Mouse (Mus musculus) 3134 (cell line): Measurements from ENCODE around the gene Mtnr1a.
"Not testable (repeated sequence)": the region's sequence is repeated elsewhere in the genome, so short reads cannot be mapped to it uniquely, and the experiment has no call there.

Source experiments
- DNase-seq: peaks from one replicate; pipeline ENCODE4 v3.0.0-alpha.2; 2011; ENCODE audit warnings: low spot score; ENCODE audit not compliant: insufficient read length; ENCODE audit errors: extremely low read depth

The Mtnr1a gene

GRCm38 (mm10) chr8:45068759-45069386 is at the start of gene Mtnr1a:
TSS of gene Mtnr1a (plus strand) at chr8:45069137.
- DNase-seq: peak; percentile 76

- DNase-seq: no peak
These were observed 49.7 kb upstream of the Mtnr1a start for GRCm38 (mm10) chr8:45019241-45019640.

- DNase-seq: no peak
These were observed 47.8 kb upstream of the Mtnr1a start for GRCm38 (mm10) chr8:45021171-45021570.

- no peak for DNase-seq
These were observed 46.8 kb upstream of the Mtnr1a start for GRCm38 (mm10) chr8:45021911-45022665.

- DNase-seq: no peak
These were observed 40.8 kb upstream of the Mtnr1a start for GRCm38 (mm10) chr8:45028081-45028497.

- DNase-seq: no peak
These were observed 30.6 kb upstream of the Mtnr1a start for GRCm38 (mm10) chr8:45038350-45038749.

- no peak for DNase-seq
These were observed 24.8 kb upstream of the Mtnr1a start for GRCm38 (mm10) chr8:45044160-45044559.

- no peak for DNase-seq
These were observed 18.5 kb upstream of the Mtnr1a start for GRCm38 (mm10) chr8:45050451-45050850.

- no peak for DNase-seq
These were observed 17.7 kb upstream of the Mtnr1a start for GRCm38 (mm10) chr8:45051236-45051635.

- no peak for DNase-seq
These were observed 16.7 kb upstream of the Mtnr1a start for GRCm38 (mm10) chr8:45052205-45052604.

- DNase-seq: no peak
These were observed 16.3 kb upstream of the Mtnr1a start for GRCm38 (mm10) chr8:45052618-45053017.

GRCm38 (mm10) chr8:45055500-45055899 is 13.4 kb upstream of the Mtnr1a start:
- no peak for DNase-seq

- DNase-seq: no peak
These were observed 12.1 kb upstream of the Mtnr1a start for GRCm38 (mm10) chr8:45056810-45057209.

- no peak for DNase-seq
These were observed 8.9 kb upstream of the Mtnr1a start for GRCm38 (mm10) chr8:45060083-45060482.

GRCm38 (mm10) chr8:45062311-45062710 is 6.6 kb upstream of the Mtnr1a start:
- no peak for DNase-seq

GRCm38 (mm10) chr8:45062982-45063924 is 5.7 kb upstream of the Mtnr1a start:
- no peak for DNase-seq

GRCm38 (mm10) chr8:45064197-45064869 is 4.6 kb upstream of the Mtnr1a start:
- DNase-seq: no peak

- DNase-seq: not testable (repeated sequence)
These were observed 3.5 kb upstream of the Mtnr1a start for GRCm38 (mm10) chr8:45065391-45065790.

GRCm38 (mm10) chr8:45070949-45071348 is 2.0 kb downstream of the Mtnr1a start:
- DNase-seq: no peak

GRCm38 (mm10) chr8:45080850-45081249 is 11.9 kb downstream of the Mtnr1a start:
- DNase-seq: no peak

- DNase-seq: no peak
These were observed 24.7 kb downstream of the Mtnr1a start for GRCm38 (mm10) chr8:45093599-45093998.
